Mouse (Mus musculus) G1E (cell line): ENCODE results near the gene Olfr544. TPM values are rescaled to one million over a fixed set of nuclear protein-coding genes. Genes with fewer than 3 reads are reported as not detected.

Experiments
- ATAC-seq: 2 replicates; pipeline ENCODE4 v1.8.0; 2016; ENCODE audit warnings: mild to moderate bottlenecking; ENCODE audit not compliant: insufficient number of reproducible peaks, poor library complexity, low FRiP score, severe bottlenecking; ENCODE audit errors: extremely low read depth
- DNase-seq: peaks from one replicate; pipeline ENCODE4 v3.0.0; 2012; ENCODE audit warnings: low spot score
- H3K27me3 ChIP-seq: 2 replicates; pipeline ENCODE4 v1.6.1; 2012; ENCODE audit warnings: mild to moderate bottlenecking, low read length, inconsistent platforms; ENCODE audit not compliant: insufficient read depth
- H3K36me3 ChIP-seq: replicated peaks from 2 replicates; pipeline ENCODE3; 2012; ENCODE audit warnings: mild to moderate bottlenecking, inconsistent platforms
- H3K4me1 ChIP-seq: 2 replicates; pipeline ENCODE4 v1.6.1; 2012; ENCODE audit warnings: low read depth, low read length, inconsistent platforms, mixed read lengths; ENCODE audit not compliant: insufficient read depth
- H3K4me3 ChIP-seq: 2 replicates; pipeline ENCODE4 v1.5.1; 2012; ENCODE audit warnings: low read depth, mild to moderate bottlenecking, inconsistent platforms, low read length, moderate library complexity, mixed read lengths
- H3K9me3 ChIP-seq: replicated peaks from 2 replicates; pipeline ENCODE4 v1.6.1; 2012; ENCODE audit warnings: inconsistent platforms
- CTCF ChIP-seq: IDR thresholded peaks from 2 replicates; pipeline ENCODE4 v1.5.1; 2012; ENCODE audit warnings: low read depth, low read length, inconsistent platforms, mixed read lengths
- GATA1 ChIP-seq: IDR thresholded peaks from 2 replicates; pipeline ENCODE4 v1.6.1; 2012; ENCODE audit warnings: borderline replicate concordance, low read length, inconsistent platforms, mixed read lengths
- GATA2 ChIP-seq: IDR thresholded peaks from 2 replicates; pipeline ENCODE4 v1.6.1; 2012; ENCODE audit warnings: low read depth, low read length, inconsistent platforms, borderline replicate concordance
- POLR2AphosphoS5 ChIP-seq: IDR thresholded peaks from 2 replicates; pipeline ENCODE4 v1.6.1; 2012; ENCODE audit warnings: low read depth, low read length, inconsistent platforms; ENCODE audit not compliant: insufficient replicate concordance
- TAL1 ChIP-seq: conservative IDR thresholded peaks from 2 replicates; pipeline ENCODE4 v1.6.1; 2012; ENCODE audit warnings: low read depth, low read length, inconsistent platforms, mixed read lengths
- polyA plus RNA-seq: library from polyadenylated mRNA; stranded (reverse); fragments of >175 nt; gene quantifications from 2 replicates; pipeline ENCODE4 v1.2.3, GENCODE M21; 2012
- total RNA-seq, 2 experiments: library from RNA; stranded (forward) in 1 of 2; stranded (reverse) in 1 of 2; fragments of 200-1000 nt in 1 of 2; fragments of >200 nt in 1 of 2; fragmentation: Nextera tagmentation in 1 of 2; gene quantifications; 2 replicates each; pipeline ENCODE4 v1.2.3; 2014 to 2017

Gene Olfr544
- total and polyA plus RNA-seq, 3 experiments: not detected

DNA sequence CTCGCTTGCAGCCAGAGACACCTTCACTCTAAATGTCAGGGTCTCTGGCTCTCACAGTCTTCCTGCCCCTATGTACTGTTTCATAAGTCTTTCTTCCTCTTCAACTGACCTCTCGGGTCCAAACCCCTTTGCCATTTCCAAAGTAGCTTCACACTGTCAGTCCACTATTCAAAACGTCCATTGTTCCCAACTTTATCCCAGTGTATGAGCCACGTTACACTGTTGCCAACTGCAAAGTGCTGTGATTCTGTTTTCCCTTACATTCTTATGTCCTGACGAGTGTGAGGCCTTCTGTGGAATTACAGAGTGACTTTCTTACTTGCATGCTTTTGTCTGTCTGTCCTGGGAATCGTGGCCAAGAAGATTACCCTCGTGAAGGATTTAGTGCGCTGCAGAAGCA, 20.5 kb downstream of the Olfr544 start:
- H3K4me1 ChIP-seq: no peaks in the 10 kb centered on the region; the same call in 1 of the 2 replicates
- no peaks in the 10 kb centered on the region for H3K27me3 ChIP-seq
- ATAC-seq (no peak), DNase-seq (no peak)
- TF ChIP-seq GATA2: no peak
- TF ChIP-seq GATA1: no peak
- no peak for TF ChIP-seq CTCF
- TF ChIP-seq TAL1: no peak
- TF ChIP-seq POLR2AphosphoS5: no peak
- H3K36me3 ChIP-seq: peaks cover 90% of the 10 kb centered on the region
- no peak overlapping the region for H3K4me3 ChIP-seq
- no peaks in the 10 kb centered on the region for H3K9me3 ChIP-seq

DNA sequence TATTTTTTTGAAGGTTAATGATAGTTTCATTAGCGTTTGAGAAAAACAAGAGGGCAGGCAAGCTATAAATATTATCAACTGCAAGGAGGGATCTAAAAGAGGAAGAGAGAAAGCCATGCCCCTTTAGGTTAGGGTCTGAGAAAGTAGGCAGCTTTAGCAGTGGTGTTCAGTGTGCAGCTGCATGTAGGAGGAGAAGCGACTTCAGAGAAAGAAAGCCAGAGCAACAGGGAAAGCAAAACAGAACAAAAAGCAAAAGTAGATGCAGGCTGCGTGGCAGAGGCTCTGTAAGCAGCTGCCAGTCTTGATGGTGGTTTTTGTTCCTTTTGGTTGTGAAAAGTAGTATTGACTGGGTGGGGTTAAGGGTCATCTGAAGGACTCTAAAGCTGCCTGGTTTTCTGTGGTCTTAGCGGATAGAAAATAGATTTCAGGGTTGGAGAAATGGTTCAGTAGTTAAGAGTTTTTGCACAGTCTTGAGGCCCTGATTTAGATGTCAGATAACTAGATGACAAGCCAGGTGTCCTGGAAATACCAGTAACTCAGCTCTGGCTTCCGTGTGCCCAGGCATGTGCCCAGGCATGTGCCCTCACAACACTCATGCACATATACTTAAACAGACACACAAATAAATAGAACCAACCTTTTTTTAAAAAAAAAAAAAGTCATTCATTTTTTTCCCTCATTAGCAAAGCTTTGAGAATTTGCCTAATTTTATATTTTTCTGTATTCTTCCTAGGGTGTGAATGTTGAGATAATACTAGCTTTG, 29.3 kb downstream of the Olfr544 start:
- DNase-seq (no peak), ATAC-seq (no peak)
- Histone ChIP-seq H3K27me3 (no peaks in the 10 kb centered on the region), H3K4me3 (no peak overlapping the region), H3K36me3 (peaks cover 92% of the 10 kb centered on the region), H3K9me3 (no peaks in the 10 kb centered on the region), H3K4me1 (peaks cover 18% of the 10 kb centered on the region)
- TF ChIP-seq GATA2 (no peak), POLR2AphosphoS5 (no peak), TAL1 (no peak), CTCF (no peak), GATA1 (no peak)

DNA sequence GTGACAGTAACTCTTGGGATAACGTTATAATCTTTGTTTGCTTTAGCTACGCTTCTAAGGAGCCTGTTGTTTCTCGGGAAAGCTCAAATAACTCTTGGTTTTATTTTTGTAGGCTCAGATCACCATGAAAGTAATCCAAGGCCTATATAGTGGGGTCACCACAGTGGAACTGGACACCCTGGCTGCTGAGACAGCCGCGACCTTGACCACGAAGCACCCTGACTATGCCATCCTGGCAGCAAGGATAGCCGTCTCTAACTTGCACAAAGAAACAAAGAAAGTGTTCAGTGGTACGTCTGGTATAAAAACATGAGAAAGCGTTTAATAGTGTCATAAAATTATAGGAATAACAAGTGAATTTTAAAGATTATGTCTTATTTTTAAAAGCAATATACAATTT, 41.7 kb downstream of the Olfr544 start:
- Histone ChIP-seq H3K4me1 (peaks cover 22% of the 10 kb centered on the region), H3K4me3 (no peak overlapping the region), H3K36me3 (peaks cover 69% of the 10 kb centered on the region), H3K9me3 (no peaks in the 10 kb centered on the region), H3K27me3 (no peaks in the 10 kb centered on the region)
- ATAC-seq (no peak), DNase-seq (no peak)
- TF ChIP-seq POLR2AphosphoS5 (no peak), GATA2 (no peak), GATA1 (no peak), TAL1 (no peak), CTCF (no peak)

DNA sequence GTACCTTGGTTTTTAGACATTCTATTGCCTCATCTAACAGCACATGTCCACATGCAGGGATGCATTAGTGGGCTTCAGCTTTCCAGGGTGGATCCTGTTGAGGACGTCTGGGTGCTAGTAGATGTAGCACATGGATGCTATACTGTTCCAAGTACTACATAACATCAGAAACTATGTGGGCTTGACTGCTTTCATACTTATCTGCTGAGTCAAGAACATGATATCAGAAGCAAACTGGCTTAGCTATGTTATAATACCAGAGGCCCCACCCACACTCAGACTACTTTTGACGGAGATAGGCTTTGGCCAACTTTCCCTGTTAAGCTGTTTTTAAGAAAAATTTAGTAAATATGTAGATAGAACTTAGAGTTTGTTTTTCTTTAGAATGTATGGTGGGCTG, 43.8 kb downstream of the Olfr544 start:
- DNase-seq (peak; percentile 14), ATAC-seq (no peak)
- TF ChIP-seq GATA1 (no peak), TAL1 (no peak), CTCF (no peak), POLR2AphosphoS5 (no peak), GATA2 (no peak)
- Histone ChIP-seq H3K4me1 (peaks cover 28% of the 10 kb centered on the region), H3K27me3 (no peaks in the 10 kb centered on the region), H3K4me3 (peak overlapping the region; percentile 62; the same call in 1 of the 2 replicates), H3K36me3 (peaks cover 48% of the 10 kb centered on the region), H3K9me3 (no peaks in the 10 kb centered on the region)

DNA sequence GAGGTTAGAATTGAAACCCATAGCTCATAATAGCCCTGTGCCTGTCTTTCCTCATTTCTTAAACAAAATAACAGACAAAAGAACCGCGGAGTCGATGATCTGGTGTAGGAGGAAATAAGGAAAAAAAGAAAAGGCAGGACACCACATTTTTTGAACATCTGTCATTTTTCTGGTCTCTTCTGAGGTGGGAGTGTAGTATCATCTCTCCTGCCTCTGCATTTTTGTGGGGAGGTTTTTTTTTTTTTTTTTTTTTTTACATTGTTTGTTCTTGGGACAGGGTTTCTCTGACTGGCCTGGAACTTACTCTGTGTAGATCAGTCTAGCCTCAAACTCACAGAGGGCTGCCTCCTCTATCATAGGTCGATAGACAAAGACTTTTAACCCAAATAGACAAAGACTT, 45.7 kb downstream of the Olfr544 start:
- peak overlapping the region; percentile 92 for H3K4me3 ChIP-seq
- H3K27me3 ChIP-seq: no peaks in the 10 kb centered on the region
- H3K4me1 ChIP-seq: peaks cover 28% of the 10 kb centered on the region
- DNase-seq (no peak), ATAC-seq (no peak)
- H3K9me3 ChIP-seq: no peaks in the 10 kb centered on the region
- H3K36me3 ChIP-seq: peaks cover 31% of the 10 kb centered on the region
- TF ChIP-seq TAL1: no peak
- no peak for TF ChIP-seq POLR2AphosphoS5
- no peak for TF ChIP-seq GATA1

DNA sequence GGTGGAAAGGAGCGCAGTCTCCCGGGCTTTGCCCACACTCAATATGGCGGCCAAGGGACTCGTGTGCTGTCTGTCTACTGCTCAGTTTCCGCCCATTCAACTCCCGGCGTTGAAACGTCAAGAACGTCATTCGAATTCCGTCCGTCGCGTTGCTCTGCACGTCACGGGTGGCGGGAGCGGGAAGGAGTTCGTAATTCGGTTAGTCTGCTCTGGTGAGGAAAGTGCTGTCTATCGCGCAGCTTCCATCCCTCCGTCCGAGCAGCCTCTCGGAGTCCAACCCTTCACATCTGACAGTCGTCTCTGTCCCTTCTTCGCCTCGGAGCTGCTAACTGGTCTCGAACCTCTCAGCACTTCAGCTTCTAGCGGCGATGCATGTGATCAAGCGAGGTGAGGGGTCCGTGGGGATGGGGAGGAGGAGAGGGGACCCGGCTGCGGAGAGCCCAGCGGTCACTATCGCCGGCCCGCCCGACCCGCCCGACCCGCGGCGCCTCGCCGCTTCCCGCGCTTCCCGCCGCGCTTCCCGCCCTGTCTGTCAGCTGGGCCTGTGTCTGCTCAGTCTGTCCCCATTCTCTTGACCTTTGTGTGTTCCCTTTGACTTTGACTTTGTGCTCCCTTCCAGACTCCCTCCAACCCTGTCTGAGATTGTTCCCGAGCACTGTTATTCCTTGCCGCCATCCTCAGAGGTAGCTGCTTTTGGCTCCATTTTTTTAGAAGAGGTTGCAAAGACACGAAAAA, 46.3 kb downstream of the Olfr544 start, which contains the start of gene Rrm1:
Gene Rrm1 (plus strand): TSS at position 39 of the 735 bp plus-strand sequence.
- ATAC-seq (peak; percentile 94), DNase-seq (peak; percentile 87)
- Histone ChIP-seq H3K4me1 (peaks cover 28% of the 10 kb centered on the region), H3K4me3 (peak within 1 kb of the TSS; percentile 92), H3K9me3 (no peaks in the 10 kb centered on the region), H3K36me3 (peaks cover 29% of the 10 kb centered on the region), H3K27me3 (no peaks in the 10 kb centered on the region)
- TF ChIP-seq GATA2 (no peak), CTCF (no peak), GATA1 (no peak), TAL1 (no peak), POLR2AphosphoS5 (no peak)
